Mouse (Mus musculus): ENCODE data around the gene Nol4l.

DNA sequence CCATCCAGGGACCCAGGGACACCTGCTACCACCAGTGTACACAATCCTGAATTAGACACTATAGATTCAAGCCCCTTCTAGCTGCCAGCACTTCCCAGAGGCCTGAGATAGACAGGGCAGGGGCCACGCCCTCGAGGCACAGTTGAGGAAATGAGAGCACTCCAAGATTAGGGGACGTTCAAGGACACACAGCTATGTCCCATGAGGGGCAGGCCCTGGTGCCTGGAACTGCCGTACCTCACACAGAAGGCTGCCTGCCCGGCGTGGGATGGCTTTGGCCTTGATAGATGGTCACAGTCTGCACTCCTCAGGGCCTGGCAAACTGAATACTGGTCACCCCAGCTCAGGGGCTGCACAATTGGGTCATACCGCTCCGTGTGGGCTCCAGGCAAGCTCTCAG, 19.7 kb upstream of the Nol4l start:
- TF ChIP-seq GATA1 (IDR thresholded peaks at IDR 0.05; ENCODE audit: borderline replicate concordance, low read length) (no peak), FLI1 (IDR thresholded peaks at IDR 0.05; ENCODE audit: low read length) (no peak)

Measured in megakaryocyte, embryonic 14.5 days (primary cell).